Mouse (Mus musculus) heart, adult 9 months (tissue): ENCODE results near the gene Rasgef1b.

Experiments
- DNase-seq, 2 experiments: peaks; one replicate each; pipeline ENCODE4 v3.0.0; 2022; ENCODE audit warnings: low spot score in 2 of 2

The Rasgef1b gene

GRCm38 (mm10) chr5:99402784-99403183 is 326.1 kb downstream of the Rasgef1b start:
- no peak for DNase-seq

- DNase-seq, result no peak
Measured at GRCm38 (mm10) chr5:99402297-99402696, 326.6 kb downstream of the Rasgef1b start.

GRCm38 (mm10) chr5:99399855-99400626 is 328.8 kb downstream of the Rasgef1b start:
- DNase-seq, result no peak

GRCm38 (mm10) chr5:99398472-99399070 is 330.3 kb downstream of the Rasgef1b start:
- no peak for DNase-seq

GRCm38 (mm10) chr5:99394578-99394977 is 334.3 kb downstream of the Rasgef1b start:
- no peak for DNase-seq

GRCm38 (mm10) chr5:99391525-99391924 is 337.3 kb downstream of the Rasgef1b start:
- no peak for DNase-seq

- DNase-seq, result peak in 1 of 2 experiments; percentile 49
Measured at GRCm38 (mm10) chr5:99390776-99391175, 338.1 kb downstream of the Rasgef1b start.

GRCm38 (mm10) chr5:99390314-99390713 is 338.6 kb downstream of the Rasgef1b start:
- no peak for DNase-seq

- no peak for DNase-seq
Measured at GRCm38 (mm10) chr5:99388585-99389250, 340.1 kb downstream of the Rasgef1b start.

GRCm38 (mm10) chr5:99388131-99388530 is 340.7 kb downstream of the Rasgef1b start:
- peak in 1 of 2 experiments; percentile 35 for DNase-seq

- DNase-seq, result peak; percentile 56 to 63
Measured at GRCm38 (mm10) chr5:99387185-99387981, 341.5 kb downstream of the Rasgef1b start.

- no peak for DNase-seq
Measured at GRCm38 (mm10) chr5:99386246-99386845, 342.5 kb downstream of the Rasgef1b start.

GRCm38 (mm10) chr5:99385737-99386136 is 343.1 kb downstream of the Rasgef1b start:
- DNase-seq, result no peak

- DNase-seq, result no peak
Measured at GRCm38 (mm10) chr5:99385090-99385489, 343.8 kb downstream of the Rasgef1b start.

- DNase-seq, result no peak
Measured at GRCm38 (mm10) chr5:99383783-99384281, 345.0 kb downstream of the Rasgef1b start.

- DNase-seq, result peak in 1 of 2 experiments; percentile 36
Measured at GRCm38 (mm10) chr5:99382786-99383185, 346.1 kb downstream of the Rasgef1b start.

- DNase-seq, result no peak
Measured at GRCm38 (mm10) chr5:99381639-99382038, 347.2 kb downstream of the Rasgef1b start.

- no peak for DNase-seq
Measured at GRCm38 (mm10) chr5:99380882-99381281, 348.0 kb downstream of the Rasgef1b start.

- DNase-seq, result peak; percentile 44
Measured at GRCm38 (mm10) chr5:99380166-99380565, 348.7 kb downstream of the Rasgef1b start.

- DNase-seq, result no peak
Measured at GRCm38 (mm10) chr5:99378437-99379226, 350.2 kb downstream of the Rasgef1b start.
